Mouse (Mus musculus) hindbrain, embryonic 16.5 days (tissue): ENCODE measurements at regions not wholly inside any gene's neighbourhood (a gene's known extent, or its start where the extent isn't known, plus 50 kb on each side); places are given as distances from the start of the nearest gene placed in this dataset.
A peak's percentile ranks its signal among the peaks of the same experiment; 100 is the strongest.

ENCODE experiments used
- ATAC-seq: fragments of 200-750 bp; cut with Nextera tagmentation; 2 replicates; pipeline ENCODE4 v1.8.0; 2017; ENCODE audit warnings: moderate TSS enrichment, moderate library complexity
- H3K27ac ChIP-seq: fragments of 300-500 bp; sonication (generic); 2 replicates; pipeline ENCODE4 v1.5.1; 2014; ENCODE audit warnings: low read depth, mild to moderate bottlenecking, control low read depth, low read length, moderate library complexity
- H3K27me3 ChIP-seq: fragments of 300-500 bp; sonication (generic); replicated peaks from 2 replicates; pipeline ENCODE4 v1.6.1; 2014; ENCODE audit warnings: low read length; ENCODE audit not compliant: control insufficient read depth, insufficient read depth
- H3K36me3 ChIP-seq: fragments of 300-500 bp; sonication (generic); 2 replicates; pipeline ENCODE4 v1.6.1; 2014; ENCODE audit warnings: mild to moderate bottlenecking, low read length, moderate library complexity, mixed read lengths; ENCODE audit not compliant: control insufficient read depth, insufficient read depth
- H3K4me1 ChIP-seq: fragments of 300-500 bp; sonication (generic); 2 replicates; pipeline ENCODE4 v1.6.1; 2014; ENCODE audit warnings: low read depth, low read length; ENCODE audit not compliant: control insufficient read depth, insufficient read depth
- H3K4me2 ChIP-seq: fragments of 300-500 bp; sonication (generic); 2 replicates; pipeline ENCODE4 v1.6.1; 2014; ENCODE audit warnings: mild to moderate bottlenecking, low read length, control low read depth, moderate library complexity
- H3K4me3 ChIP-seq: fragments of 300-500 bp; sonication (generic); 2 replicates; pipeline ENCODE4 v1.5.1; 2014; ENCODE audit warnings: mild to moderate bottlenecking, low read length, control low read depth, moderate library complexity
- H3K9ac ChIP-seq: fragments of 300-500 bp; sonication (generic); 2 replicates; pipeline ENCODE4 v1.6.1; 2014; ENCODE audit warnings: low read depth, mild to moderate bottlenecking, control low read depth, low read length, moderate library complexity
- H3K9me3 ChIP-seq: fragments of 300-500 bp; sonication (generic); 2 replicates; pipeline ENCODE4 v1.6.1; 2014; ENCODE audit warnings: mild to moderate bottlenecking, low read length, moderate library complexity; ENCODE audit not compliant: control insufficient read depth
- WGBS: fragments of 180-500 bp; shearing (Covaris S2); extraction: QIAGEN DNeasy Blood & Tissue Kit; methylation state at CpG from one replicate; pipeline ENCODE4 v1.1.7; 2014; 5-methylcytosine and 5-hydroxymethylcytosine counted together

GRCm38 (mm10) chr3:66564268-66565245 lies 267.9 kb upstream of the Veph1 start:
- Histone ChIP-seq H3K4me2 (no peak overlapping the region), H3K27me3 (no peaks in the 10 kb centered on the region), H3K9me3 (no peaks in the 10 kb centered on the region), H3K4me3 (no peak overlapping the region), H3K27ac (no peak overlapping the region), H3K36me3 (no peaks in the 10 kb centered on the region), H3K4me1 (no peaks in the 10 kb centered on the region), H3K9ac (no peak overlapping the region)
- WGBS = 75% methylated on average over 7 of the region's 7 CpGs
- peak; percentile 54 for ATAC-seq

DNA sequence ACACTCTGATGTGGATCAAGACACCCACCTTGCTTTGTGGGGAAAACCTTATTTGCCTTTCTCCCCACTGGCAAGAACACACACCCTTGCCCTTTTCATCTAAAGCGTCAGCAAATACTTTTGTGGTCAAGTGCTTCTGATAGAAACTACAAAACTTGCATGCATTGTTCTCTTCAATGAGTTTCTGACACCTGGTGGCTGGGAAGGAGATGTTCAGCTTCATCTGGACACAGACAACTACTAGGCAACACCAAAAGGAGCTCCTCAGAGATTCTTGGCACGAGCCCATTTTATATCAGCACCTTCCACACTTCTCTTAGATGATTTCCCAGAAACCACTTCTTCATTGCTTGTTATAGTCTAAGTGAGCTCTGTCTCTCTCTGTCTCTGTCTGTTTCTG lies 266.7 kb upstream of the Veph1 start:
- Histone ChIP-seq H3K4me2 (no peak overlapping the region), H3K4me3 (no peak overlapping the region), H3K9me3 (no peaks in the 10 kb centered on the region), H3K27me3 (no peaks in the 10 kb centered on the region), H3K9ac (no peak overlapping the region), H3K36me3 (no peaks in the 10 kb centered on the region), H3K27ac (no peak overlapping the region), H3K4me1 (no peaks in the 10 kb centered on the region)
- no peak for ATAC-seq
- 82% methylated on average over 2 of the region's 2 CpGs for WGBS

DNA sequence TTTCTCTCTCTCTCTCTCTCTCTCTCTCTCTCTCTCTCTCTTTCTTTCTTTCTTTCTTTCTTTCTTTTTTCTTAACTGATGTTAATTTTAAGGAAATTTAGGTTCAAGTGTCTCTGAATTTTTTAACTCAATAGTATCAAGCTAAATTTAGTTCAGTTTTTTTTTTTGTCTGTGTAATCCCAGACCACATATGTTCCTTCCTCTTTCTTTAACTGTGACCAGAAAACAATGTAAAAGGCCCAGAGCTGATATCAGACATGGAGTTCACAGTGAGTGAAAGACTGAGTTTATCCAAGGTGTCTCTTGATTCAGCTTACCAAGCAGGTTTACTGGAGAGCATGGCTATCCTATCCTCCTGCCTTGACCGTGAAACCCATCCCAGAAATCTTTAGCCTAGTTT lies 258.9 kb upstream of the Veph1 start:
- H3K4me3 ChIP-seq = no peak overlapping the region

DNA sequence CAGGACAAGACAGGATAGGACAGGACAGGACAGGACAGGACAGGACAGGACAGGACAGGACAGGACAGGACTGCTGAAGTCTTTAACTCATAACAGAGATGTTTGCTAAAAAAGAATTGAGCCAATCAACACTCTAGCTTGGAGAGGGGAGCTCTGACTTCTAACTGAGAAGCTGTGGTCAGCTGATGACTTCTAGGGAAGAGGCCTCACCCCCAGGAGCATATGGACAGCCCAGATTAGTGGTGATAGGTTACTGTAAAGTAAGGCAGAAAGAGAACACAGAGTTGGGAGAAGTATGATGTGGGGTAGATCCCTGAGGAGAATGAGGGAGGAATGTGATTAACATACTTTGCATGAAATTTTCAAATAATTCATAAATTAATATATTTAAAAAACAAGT lies 254.3 kb upstream of the Veph1 start:
- Histone ChIP-seq H3K9me3 (no peaks in the 10 kb centered on the region), H3K4me1 (no peaks in the 10 kb centered on the region), H3K27me3 (no peaks in the 10 kb centered on the region), H3K4me2 (no peak overlapping the region), H3K9ac (no peak overlapping the region), H3K4me3 (no peak overlapping the region), H3K27ac (no peak overlapping the region), H3K36me3 (no peaks in the 10 kb centered on the region)
- no peak for ATAC-seq

More for the DNA sequence above, 258.9 kb upstream of the Veph1 start:
- Histone ChIP-seq H3K27ac (no peak overlapping the region), H3K4me2 (no peak overlapping the region), H3K27me3 (no peaks in the 10 kb centered on the region), H3K9ac (no peak overlapping the region), H3K36me3 (no peaks in the 10 kb centered on the region), H3K9me3 (no peaks in the 10 kb centered on the region), H3K4me1 (no peaks in the 10 kb centered on the region)
- ATAC-seq = no peak
- WGBS = 93% methylated on average over 1 of the region's 1 CpGs

GRCm38 (mm10) chr3:66546576-66546975 lies 249.9 kb upstream of the Veph1 start:
- Histone ChIP-seq H3K9me3 (peaks cover 5% of the 10 kb centered on the region), H3K4me2 (no peak overlapping the region), H3K27me3 (no peaks in the 10 kb centered on the region), H3K27ac (no peak overlapping the region), H3K9ac (no peak overlapping the region), H3K4me3 (no peak overlapping the region), H3K4me1 (no peaks in the 10 kb centered on the region), H3K36me3 (no peaks in the 10 kb centered on the region)
- no peak for ATAC-seq
- 83% methylated on average over 4 of the region's 4 CpGs for WGBS

DNA sequence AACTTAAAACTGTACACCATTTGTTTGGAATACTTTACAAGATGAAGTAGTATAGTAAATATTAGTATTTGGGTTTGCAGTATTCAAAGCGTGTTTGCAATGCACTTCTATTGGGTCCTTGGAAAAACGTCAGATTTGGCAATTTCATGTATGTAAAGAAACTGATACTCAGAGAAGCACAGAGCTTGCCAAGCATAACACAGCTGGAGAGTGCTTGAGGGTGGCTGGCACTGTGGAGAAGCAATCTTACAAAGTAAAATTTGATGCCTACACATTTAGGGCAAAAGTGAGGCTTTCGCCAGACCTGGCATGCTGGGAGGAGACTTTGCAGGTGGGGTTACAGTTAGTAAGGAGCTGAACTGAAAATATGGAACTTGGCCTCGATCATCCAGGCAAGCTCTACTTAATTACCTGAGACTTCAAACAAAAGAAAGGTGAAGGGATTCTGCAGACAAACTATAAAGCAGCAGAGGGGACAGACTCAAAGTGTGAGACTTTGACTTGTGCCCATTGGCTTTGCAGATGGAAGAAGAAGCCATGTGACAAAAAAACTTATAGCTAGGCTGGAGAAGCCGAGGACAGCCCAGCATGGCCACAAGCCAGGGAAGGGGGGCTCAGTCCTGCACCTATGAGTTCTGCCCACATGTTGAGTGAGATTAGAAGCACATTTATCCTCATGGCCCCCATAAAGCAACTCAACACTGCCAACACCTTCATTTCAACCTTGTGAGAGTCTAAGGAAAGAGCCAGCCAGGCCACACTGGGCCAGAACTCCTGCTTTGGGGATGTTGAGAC lies 247.7 kb upstream of the Veph1 start:
- Histone ChIP-seq H3K9ac (no peak overlapping the region), H3K4me2 (no peak overlapping the region), H3K9me3 (peaks cover 5% of the 10 kb centered on the region), H3K4me3 (no peak overlapping the region), H3K27ac (no peak overlapping the region), H3K4me1 (no peaks in the 10 kb centered on the region), H3K27me3 (no peaks in the 10 kb centered on the region), H3K36me3 (no peaks in the 10 kb centered on the region)
- 85% methylated on average over 5 of the region's 5 CpGs for WGBS
- ATAC-seq = no peak

DNA sequence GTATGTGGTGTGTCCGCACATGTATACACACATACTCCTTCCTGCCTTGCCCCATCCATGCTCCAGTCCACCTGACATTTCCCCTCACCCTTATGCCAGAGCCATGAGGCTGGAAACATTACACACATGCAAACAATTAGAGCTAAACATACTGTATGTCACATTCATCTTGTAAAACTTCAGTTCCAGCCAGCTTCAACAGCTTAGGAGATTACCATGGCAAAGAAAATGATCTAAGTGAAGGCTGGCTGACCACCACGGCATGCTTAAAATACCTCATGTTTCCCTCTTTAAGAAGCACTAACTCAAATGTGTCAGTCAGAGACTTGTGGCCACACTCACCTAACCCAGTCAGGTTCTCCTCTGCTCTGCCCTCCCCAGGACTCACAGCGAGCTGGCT lies 246.2 kb upstream of the Veph1 start:
- H3K9me3 ChIP-seq = peaks cover 5% of the 10 kb centered on the region
- 88% methylated on average over 3 of the region's 3 CpGs for WGBS
- H3K9ac ChIP-seq = no peak overlapping the region
- no peak overlapping the region for H3K4me3 ChIP-seq
- H3K4me1 ChIP-seq = no peaks in the 10 kb centered on the region
- no peak overlapping the region for H3K4me2 ChIP-seq
- no peak overlapping the region for H3K27ac ChIP-seq
- no peaks in the 10 kb centered on the region for H3K36me3 ChIP-seq
- no peak for ATAC-seq
- H3K27me3 ChIP-seq = no peaks in the 10 kb centered on the region

GRCm38 (mm10) chr3:66537913-66538312 lies 241.3 kb upstream of the Veph1 start:
- no peak for ATAC-seq
- Histone ChIP-seq H3K4me3 (no peak overlapping the region), H3K9me3 (peaks cover 5% of the 10 kb centered on the region), H3K27me3 (no peaks in the 10 kb centered on the region), H3K36me3 (no peaks in the 10 kb centered on the region), H3K4me1 (peaks cover 8% of the 10 kb centered on the region), H3K9ac (no peak overlapping the region), H3K4me2 (no peak overlapping the region), H3K27ac (no peak overlapping the region)
- 47% methylated on average over 7 of the region's 7 CpGs for WGBS
